Mouse (Mus musculus): ENCODE data around the gene Ints4.

Ints4 gene

DNA sequence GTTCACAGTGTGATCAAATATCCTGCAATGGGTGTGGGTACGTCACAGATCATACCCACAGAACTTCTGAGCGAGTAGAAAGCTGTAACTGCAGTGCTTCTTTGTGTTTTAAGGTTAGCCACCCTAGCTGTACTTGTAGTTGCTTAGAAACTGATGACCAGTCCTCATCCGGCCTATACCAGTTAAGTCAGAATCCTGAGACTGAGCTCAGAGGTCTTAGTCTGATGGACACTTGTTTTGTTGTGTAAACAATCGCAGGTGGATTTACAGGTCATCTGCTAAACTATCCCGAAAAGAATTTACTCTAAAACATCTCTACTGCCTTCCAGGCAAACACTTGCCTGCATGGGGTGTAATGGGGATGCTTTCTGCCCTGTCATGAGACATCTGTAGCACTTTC is 55.8 kb downstream of the Ints4 start:
- no peak for DNase-seq (ENCODE audit: inconsistent ontology term)

DNA sequence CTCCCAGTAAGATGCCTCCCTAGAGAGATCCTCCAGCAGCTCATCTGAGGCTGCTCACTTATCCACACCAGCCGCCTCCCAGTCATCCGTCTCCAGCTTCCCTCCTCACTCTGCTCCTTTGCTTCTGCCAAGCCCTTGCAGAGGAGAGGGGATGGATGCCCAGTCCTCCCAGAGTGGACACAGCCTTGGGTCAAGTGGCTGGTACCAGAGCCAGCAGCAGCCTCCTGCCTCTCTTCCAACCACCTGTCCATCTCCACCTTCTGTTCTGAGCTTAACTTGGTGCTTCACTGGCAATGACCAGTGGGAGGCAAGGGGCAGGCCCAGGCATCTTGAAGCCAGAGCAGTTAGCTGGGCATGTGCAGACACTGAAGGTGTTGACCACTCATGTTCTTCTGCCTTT is 65.7 kb downstream of the Ints4 start:
- DNase-seq (ENCODE audit: inconsistent ontology term), result no peak

DNA sequence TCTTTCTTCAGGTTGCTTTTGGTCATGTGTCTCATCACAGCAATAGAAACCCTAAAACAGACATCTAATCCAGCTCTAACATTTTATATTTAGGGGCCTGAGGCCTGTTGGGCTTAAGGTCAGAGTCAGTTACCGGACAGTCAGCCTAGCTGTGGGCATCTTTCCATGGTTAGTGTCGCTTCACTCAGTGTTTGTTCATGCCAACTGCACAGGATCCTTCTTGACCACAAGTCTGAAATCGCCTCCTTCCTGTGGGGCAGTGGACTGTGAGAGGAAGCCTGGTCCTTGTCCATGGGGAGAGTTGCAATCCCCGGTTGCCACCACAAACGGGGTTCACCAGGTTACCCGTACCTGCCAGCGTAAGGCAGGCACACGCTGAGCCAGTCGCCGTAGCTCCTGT is 68.5 kb downstream of the Ints4 start:
- DNase-seq (ENCODE audit: inconsistent ontology term), result no peak

DNA sequence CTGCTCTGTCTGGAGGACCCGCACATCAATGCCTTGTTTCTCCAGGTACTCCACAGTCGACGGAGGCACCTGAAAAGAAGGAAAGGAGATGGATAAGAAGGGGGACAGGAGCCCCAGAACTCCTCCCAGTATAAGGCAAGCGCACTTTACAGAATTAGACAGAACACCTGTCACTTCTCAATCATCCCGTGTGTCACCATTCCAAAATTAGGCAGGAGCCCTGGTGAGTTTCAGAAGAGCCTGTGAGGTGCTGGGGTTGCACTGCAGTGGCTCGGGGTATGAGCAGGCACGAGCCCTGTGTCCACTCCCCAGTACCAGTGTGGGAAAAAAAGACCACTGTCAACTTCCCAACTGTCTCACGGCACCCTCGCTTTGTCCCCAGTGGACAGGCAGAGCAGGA is 69.9 kb downstream of the Ints4 start:
- DNase-seq (ENCODE audit: inconsistent ontology term), result no peak

DNA sequence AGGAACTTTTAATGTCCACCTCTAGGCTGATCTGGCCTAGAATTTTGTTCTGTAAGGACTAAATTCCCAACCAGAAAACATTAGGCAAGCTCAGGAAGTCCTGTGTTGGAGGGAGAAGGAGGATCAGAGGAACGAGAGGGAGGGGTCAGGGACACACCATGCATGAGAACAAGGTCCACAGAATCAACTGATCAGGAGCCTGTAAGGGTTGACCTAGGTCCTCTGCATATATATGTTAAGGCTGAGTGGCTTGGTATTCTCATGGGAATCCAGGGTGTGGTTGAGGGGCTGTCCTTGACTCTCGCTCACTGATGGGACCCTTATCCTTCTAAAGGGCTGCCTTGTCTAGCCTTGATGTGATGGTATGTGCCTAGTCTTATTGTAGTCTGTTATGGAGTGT is 82.8 kb downstream of the Ints4 start:
- no peak for DNase-seq (ENCODE audit: inconsistent ontology term)

DNA sequence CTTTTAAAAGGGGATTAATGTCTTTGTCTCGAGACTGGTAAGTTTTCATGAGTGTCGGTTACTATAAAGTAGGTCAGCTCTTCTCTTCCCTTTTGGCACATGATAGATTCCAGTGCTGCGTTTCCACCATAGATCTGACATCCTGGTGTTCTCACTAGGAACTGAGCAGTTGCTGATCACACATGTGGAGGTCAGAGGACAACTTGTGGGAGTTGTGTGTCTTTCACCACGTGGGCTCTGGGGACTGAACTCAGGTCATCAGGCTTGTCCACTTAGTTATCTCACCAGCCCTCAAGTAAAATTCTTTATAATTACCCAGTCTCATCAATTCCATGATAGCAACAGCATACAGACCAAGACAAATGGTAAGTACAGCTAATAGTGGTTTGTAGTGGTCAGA is 88.6 kb downstream of the Ints4 start:
- no peak for DNase-seq (ENCODE audit: inconsistent ontology term)

DNA sequence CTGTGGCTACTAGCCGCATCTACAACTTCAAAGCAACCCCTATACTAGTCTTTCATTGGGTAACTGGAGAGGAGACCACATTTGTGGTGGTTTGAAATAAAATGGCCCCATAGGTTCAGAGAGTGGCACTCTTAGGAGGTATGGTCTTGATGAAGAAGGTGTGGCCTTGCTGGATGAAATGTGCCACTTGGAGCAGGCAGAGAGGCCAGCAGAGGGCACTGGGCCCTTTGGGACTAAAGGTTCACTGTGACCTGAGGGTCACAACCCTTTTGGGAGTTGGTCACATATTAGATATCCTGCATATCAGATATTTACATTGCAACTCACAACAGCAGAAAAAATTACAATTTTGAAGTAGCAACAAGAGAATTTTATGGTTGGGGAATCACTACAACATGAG is 89.6 kb downstream of the Ints4 start:
- DNase-seq (ENCODE audit: inconsistent ontology term), result no peak

DNA sequence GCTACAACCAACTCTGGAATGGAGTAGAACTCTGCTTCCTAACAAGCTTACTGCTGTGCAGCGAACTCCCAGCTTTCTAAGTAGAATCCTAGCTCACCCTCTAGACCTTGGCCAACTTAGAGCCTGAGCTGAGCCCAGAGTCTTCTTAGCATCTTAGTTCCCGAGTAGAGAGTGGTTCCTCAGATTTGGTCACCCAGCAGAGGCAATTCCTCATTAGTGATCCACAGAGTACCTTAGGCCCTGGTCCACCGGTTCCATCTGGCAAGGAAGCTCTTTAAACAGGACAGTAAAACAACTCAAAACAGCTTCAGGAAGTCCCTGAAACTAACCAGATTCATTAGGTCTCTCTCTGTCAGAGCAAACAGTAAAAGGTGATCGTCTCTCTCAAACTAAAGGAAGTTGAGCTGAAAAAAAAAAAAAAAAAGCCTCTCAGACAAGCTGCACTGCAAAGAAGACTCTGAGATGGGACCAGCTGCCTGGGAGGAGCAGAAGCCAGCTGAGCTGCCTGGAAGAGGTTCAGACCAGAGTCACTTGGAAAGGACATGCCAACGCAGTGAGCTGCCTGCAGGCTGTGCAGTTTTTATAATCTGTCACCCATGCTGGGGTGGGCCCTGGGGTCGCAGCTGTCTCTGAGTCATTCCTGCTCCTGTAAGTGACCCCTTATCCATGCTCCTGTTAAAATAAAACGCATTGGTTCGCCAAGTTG is 97.8 kb downstream of the Ints4 start:
- DNase-seq (ENCODE audit: inconsistent ontology term), result peak; percentile 63

DNA sequence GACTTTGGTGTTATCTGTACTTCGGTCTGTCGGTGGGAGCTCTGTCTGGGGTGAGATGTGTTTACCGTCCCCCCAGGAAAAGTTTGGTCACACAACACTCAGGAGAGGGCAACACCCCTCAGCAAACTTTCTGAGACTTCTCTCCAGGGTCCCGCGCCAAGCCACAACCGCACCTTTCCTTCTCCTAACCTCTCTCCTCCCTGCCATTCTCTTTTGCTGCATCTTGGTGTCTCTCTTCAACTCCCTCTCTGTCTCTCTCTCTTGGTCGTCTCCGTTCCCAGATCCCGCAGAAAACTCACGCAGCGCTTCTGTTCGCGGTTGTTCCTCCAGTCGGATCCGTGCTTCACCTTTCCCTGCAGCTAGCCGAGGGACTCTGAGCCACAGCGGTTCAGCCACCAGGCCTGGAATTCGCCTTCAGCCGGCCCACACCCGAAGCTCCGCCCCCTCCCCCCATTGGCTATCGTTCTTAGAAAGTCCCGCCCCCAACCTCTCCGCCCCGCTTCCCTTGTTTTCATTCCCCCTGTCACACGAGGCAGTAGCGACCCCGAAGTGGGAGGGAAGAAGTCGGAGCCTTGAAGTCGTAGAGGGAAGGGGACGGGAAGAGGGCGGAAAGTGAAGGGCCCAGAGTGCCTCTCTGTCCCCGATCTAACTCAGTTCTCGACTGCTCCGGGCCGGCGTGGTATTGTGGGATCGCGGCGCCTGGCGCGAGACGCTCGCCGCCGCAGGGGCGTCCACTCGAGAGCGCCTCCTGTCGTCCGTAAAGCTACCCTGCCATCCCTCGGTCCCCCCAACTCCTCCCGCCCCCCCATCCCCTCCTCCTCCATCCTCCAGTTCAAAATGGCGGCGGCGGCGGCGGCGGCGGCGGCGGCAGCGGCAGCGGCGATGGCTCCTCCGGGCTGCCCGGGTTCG is 98.6 kb downstream of the Ints4 start, which contains the start of the genes Aamdc and Rsf1:
Gene Aamdc, minus strand, starts transcription at position 431 of the 909 bp plus-strand sequence.
Gene Rsf1, plus strand, starts transcription at position 823 of the 909 bp plus-strand sequence.
- peak; percentile 100 for DNase-seq (ENCODE audit: inconsistent ontology term)

DNA sequence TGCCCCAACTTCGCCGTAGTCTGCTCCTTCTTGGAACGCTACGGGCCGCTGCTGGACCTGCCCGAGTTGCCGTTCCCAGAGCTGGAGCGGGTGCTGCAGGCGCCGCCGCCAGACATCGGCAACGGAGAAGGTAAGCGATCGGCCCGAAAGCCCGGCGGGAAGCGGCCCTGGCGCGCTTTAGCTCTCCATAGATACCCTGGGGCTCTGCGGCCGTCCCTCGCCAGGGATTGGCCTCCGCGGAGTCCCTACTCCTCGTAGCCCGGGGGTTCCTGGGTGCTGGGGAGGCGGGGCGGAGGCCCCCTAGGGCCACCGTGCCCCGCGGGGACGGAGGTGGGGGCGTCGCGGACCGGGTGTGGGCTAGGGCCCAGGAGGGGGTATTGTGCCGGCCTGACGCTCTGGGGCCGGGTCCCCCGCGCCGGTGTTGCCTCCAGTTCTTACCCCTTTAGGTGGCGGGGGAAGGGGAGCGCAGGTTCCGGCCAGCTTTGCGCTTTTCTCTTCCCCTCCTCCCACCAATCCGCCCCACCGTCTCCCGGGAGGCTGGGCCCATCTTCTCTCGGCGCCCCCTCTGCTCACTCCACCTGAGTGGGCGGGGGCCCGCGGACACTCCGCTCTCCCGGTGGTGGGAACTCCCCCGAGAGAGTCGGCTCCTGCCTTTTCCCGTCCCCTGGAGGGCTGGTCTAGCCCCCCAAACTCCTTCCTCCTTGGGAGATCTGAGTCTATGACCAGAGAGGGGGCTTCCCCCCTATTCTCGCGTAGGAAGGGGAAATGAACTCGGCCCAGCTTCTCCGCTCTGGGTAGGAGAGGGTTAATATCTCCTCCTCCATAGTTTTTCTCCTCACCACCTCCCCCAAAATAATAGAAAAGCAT is 99.5 kb downstream of the Ints4 start:
- peak; percentile 67 for DNase-seq (ENCODE audit: inconsistent ontology term)

DNA sequence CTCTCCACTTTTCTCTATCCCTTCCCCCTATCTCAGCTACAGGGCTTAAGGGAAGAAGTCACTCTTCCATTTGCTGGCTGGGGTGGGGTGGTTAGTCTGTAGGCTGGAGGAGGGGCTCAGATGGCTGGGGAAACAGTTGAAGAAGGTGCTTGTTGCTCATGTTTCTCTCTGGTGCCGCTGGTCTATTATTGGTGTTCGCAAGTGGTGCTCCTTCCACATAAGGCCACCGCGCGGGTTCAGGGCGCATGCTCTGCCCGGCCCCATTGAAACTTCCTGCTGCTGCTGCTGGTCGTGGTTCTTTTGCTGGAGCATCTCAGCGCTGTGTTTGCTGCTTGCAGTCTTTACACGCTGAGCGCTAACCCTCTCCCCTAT is 100.1 kb downstream of the Ints4 start:
- peak; percentile 88 for DNase-seq (ENCODE audit: inconsistent ontology term)

DNA sequence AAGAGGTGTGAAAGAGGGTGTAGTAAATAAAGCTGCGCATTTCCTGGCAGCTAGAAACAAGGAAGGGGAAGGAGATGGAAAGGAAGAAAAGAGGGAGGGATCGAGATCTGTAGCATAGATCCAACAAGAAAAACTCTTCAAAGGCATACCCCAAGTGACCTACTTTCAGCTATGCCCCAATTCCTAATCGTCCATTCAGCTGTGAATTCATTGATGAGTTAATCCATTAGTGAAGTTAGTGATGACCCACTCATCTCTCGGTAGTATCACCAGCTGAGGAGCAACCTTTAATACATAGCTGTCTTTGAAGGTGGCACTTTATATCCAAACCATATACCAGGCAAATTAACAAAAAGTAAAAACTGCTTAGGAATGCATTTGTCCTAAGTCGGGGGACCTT is 107.8 kb downstream of the Ints4 start:
- peak; percentile 51 for DNase-seq (ENCODE audit: inconsistent ontology term)

DNA sequence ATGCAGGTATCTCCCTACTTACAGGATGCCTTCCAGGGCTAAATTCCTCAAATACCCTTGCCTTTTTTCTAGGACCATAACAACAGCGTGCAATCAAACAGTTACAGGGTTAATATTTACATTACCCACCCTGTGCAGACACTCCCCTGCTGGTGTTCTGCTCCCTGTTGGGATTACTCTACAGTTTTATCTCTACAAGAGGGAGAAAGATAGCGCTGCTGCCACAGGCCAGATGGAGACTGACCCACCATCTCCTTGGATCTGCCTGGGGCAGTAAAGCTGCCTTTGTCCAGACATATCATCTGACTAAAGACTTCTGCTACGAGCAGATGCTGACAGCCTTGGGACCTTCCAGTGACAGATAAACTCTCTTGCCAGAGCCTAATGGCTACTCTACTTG is 109.7 kb downstream of the Ints4 start:
- no peak for DNase-seq (ENCODE audit: inconsistent ontology term)
